Comparison of ENCODE assay signal across 8 mouse cellular contexts in the genomic region with DNA sequence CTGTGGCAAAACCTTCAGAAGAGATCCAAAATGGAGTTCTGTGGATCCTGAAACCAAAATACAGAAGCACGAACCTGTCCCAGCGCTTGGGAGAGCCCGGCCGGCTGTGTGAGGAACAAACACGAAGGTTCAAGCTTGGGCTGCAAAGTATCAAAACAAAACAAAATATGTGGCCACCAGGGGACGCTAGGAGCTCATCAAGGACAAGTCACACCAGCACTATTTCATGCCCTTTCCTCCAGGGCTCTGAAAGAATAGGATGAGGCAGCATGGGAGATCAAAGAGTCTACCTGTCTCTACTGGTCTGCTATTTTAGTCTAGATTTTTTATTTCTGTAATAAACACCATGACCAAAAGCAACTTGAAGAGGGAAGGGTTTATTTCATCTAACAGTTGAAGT. TPM values are rescaled to one million over a fixed set of nuclear protein-coding genes. Genes with fewer than 3 reads are reported as not detected.
DNase-seq lines count a peak whose midpoint lies in the region; ATAC-seq and TF ChIP-seq lines count a peak whose summit lies in the region.

No protein-coding gene starts in this region.

- no peak for TF ChIP-seq EP300 in stomach, postnatal 0 days (optimal IDR thresholded peaks at IDR 0.05)

- H3K4me1 ChIP-seq in hindbrain, embryonic 14.5 days (replicated peaks; ENCODE audit: control insufficient read depth, insufficient read depth, low read length) = 0 out of 2 replicates have a peak, but pooled peaks cover 4% of the 10 kb centered on the region
- H3K4me1 ChIP-seq in hindbrain, embryonic 12.5 days = no peaks in the 10 kb centered on the region
- H3K4me1 ChIP-seq in midbrain, postnatal 0 days (ENCODE audit: insufficient read depth, low read length) = no peaks in the 10 kb centered on the region
- H3K4me1 ChIP-seq in stomach, postnatal 0 days (replicated peaks; ENCODE audit: control insufficient read depth, insufficient read depth) = no peaks in the 10 kb centered on the region

- WGBS in hindbrain, embryonic 14.5 days = 16% methylated on average over 6 of the region's 6 CpGs
- WGBS in hindbrain, embryonic 12.5 days = 15% methylated on average over 6 of the region's 6 CpGs
- whole genome bisulfite sequencing in midbrain, postnatal 0 days = 16% methylated on average over 6 of the region's 6 CpGs
- 7% methylated on average over 6 of the region's 6 CpGs for WGBS in stomach, postnatal 0 days

- no peak overlapping the region for H3K9ac ChIP-seq in hindbrain, embryonic 14.5 days
- no peak overlapping the region for H3K9ac ChIP-seq in hindbrain, embryonic 12.5 days
- no peak overlapping the region for H3K9ac ChIP-seq in midbrain, postnatal 0 days (replicated peaks; ENCODE audit: low read length, poor library complexity, severe bottlenecking)
- H3K9ac ChIP-seq in stomach, postnatal 0 days (ENCODE audit: low read length) = no peak overlapping the region

- H3K27ac ChIP-seq in hindbrain, embryonic 14.5 days = no peak overlapping the region
- H3K27ac ChIP-seq in hindbrain, embryonic 12.5 days = no peak overlapping the region
- H3K27ac ChIP-seq in midbrain, postnatal 0 days (ENCODE audit: low read depth, low read length) = no peak overlapping the region
- no peak overlapping the region for H3K27ac ChIP-seq in stomach, postnatal 0 days (replicated peaks)

- peak; percentile 86 for TF ChIP-seq CTCF in midbrain, postnatal 0 days (IDR thresholded peaks at IDR 0.05)
- peak; percentile 97 for TF ChIP-seq CTCF in stomach, postnatal 0 days (IDR thresholded peaks at IDR 0.05; ENCODE audit: low read depth)

- no peaks in the 10 kb centered on the region for H3K9me3 ChIP-seq in hindbrain, embryonic 14.5 days (ENCODE audit: control insufficient read depth, low read length)
- no peaks in the 10 kb centered on the region for H3K9me3 ChIP-seq in hindbrain, embryonic 12.5 days (replicated peaks)
- H3K9me3 ChIP-seq in midbrain, postnatal 0 days (ENCODE audit: low read length) = no peaks in the 10 kb centered on the region
- no peaks in the 10 kb centered on the region for H3K9me3 ChIP-seq in stomach, postnatal 0 days (ENCODE audit: control insufficient read depth, low read length)

- H3K36me3 ChIP-seq in hindbrain, embryonic 14.5 days (replicated peaks; ENCODE audit: control insufficient read depth, insufficient read depth) = no peaks in the 10 kb centered on the region
- H3K36me3 ChIP-seq in hindbrain, embryonic 12.5 days = no peaks in the 10 kb centered on the region
- H3K36me3 ChIP-seq in midbrain, postnatal 0 days (ENCODE audit: insufficient read depth, low read length) = no peaks in the 10 kb centered on the region
- no peaks in the 10 kb centered on the region for H3K36me3 ChIP-seq in stomach, postnatal 0 days (ENCODE audit: control insufficient read depth, insufficient read depth, low read length)

- DNase-seq in hindbrain, embryonic 14.5 days (ENCODE audit: low spot score) = peak; percentile 77
- peak; percentile 96 to 99 for DNase-seq in cerebellum, postnatal 10 days
- DNase-seq in gastrocnemius, postnatal 10 days = peak; percentile 93
- DNase-seq in kidney, adult 11 months = peak; percentile 85
- DNase-seq in left cerebral cortex, postnatal 36 days (ENCODE audit: low spot score in 2 of 2) = peak; percentile 74 to 87
- DNase-seq in midbrain, postnatal 0 days (ENCODE audit: low spot score) = peak; percentile 90
- DNase-seq in stomach, postnatal 0 days (ENCODE audit: low spot score) = peak; percentile 85

- intact Hi-C loops in left cerebral cortex, postnatal 36 days (cut with DNase I) = loop anchor here (2.0 to 5.0 kb wide), 5 partner anchors 43 to 147 kb away; partner anchors contain the start of gene Flot1

- no peak overlapping the region for H3K4me3 ChIP-seq in hindbrain, embryonic 14.5 days (replicated peaks; ENCODE audit: low read length)
- no peak overlapping the region for H3K4me3 ChIP-seq in hindbrain, embryonic 12.5 days
- no peak overlapping the region for H3K4me3 ChIP-seq in midbrain, postnatal 0 days (ENCODE audit: low read depth, low read length)
- no peak overlapping the region for H3K4me3 ChIP-seq in stomach, postnatal 0 days (ENCODE audit: low read depth, low read length)

- ATAC-seq in hindbrain, embryonic 14.5 days (ENCODE audit: low FRiP score) = no peak
- ATAC-seq in hindbrain, embryonic 12.5 days (ENCODE audit: low FRiP score) = no peak
- ATAC-seq in midbrain, postnatal 0 days (ENCODE audit: low FRiP score) = no peak
- ATAC-seq in stomach, postnatal 0 days (ENCODE audit: low FRiP score, low TSS enrichment) = peak; percentile 27; the same call in 1 of the 2 replicates

- H3K4me2 ChIP-seq in hindbrain, embryonic 14.5 days (replicated peaks) = no peak overlapping the region
- H3K4me2 ChIP-seq in hindbrain, embryonic 12.5 days (replicated peaks) = no peak overlapping the region
- no peak overlapping the region for H3K4me2 ChIP-seq in midbrain, postnatal 0 days (ENCODE audit: low read depth, low read length, poor library complexity, severe bottlenecking)
- H3K4me2 ChIP-seq in stomach, postnatal 0 days (replicated peaks; ENCODE audit: low read depth) = no peak overlapping the region

- H3K27me3 ChIP-seq in hindbrain, embryonic 14.5 days (ENCODE audit: control insufficient read depth, insufficient read depth, low read length) = no peaks in the 10 kb centered on the region
- 0 out of 2 replicates have a peak, but pooled peaks cover 6% of the 10 kb centered on the region for H3K27me3 ChIP-seq in hindbrain, embryonic 12.5 days
- peaks cover 4% of the 10 kb centered on the region; the same call in 1 of the 2 replicates for H3K27me3 ChIP-seq in midbrain, postnatal 0 days (ENCODE audit: insufficient read depth, low read length)
- H3K27me3 ChIP-seq in stomach, postnatal 0 days (ENCODE audit: control insufficient read depth, insufficient read depth, low read length) = no peaks in the 10 kb centered on the region

RNA-seq across cellular contexts. Expression of gene Ddr1, which starts 35.3 kb away (rescaled TPM):
- polyA plus RNA-seq in hindbrain, embryonic 14.5 days (2014; fragmentation: Nextera tagmentation; extraction: Ambion mirVana) = 62.7 and 72.5 TPM in 2 replicates
- 168 and 182 TPM in 2 replicates for polyA plus RNA-seq in hindbrain, embryonic 12.5 days (2016; fragmentation: Nextera tagmentation; extraction: Ambion mirVana)
- 10 to 100 TPM; 35.2 to 42.8 TPM for total RNA-seq in gastrocnemius, postnatal 10 days (2021)
- total RNA-seq in left cerebral cortex, postnatal 36 days (2021) = 10 to 100 TPM; 52.5 to 69.9 TPM
- 82.8 and 100 TPM in 2 replicates for total RNA-seq in midbrain, postnatal 0 days (2014; rRNA removed)
- polyA plus RNA-seq in midbrain, postnatal 0 days (2015; fragmentation: Nextera tagmentation; extraction: Ambion mirVana) = 48.5 and 49.3 TPM in 2 replicates
- polyA plus RNA-seq in stomach, postnatal 0 days (2015; fragmentation: Nextera tagmentation; extraction: Ambion mirVana) = 50.8 TPM in 2 replicates
